Mouse (Mus musculus): ENCODE data around the gene Adgrg7. TPM values are rescaled to one million over a fixed set of nuclear protein-coding genes. Genes with fewer than 3 reads are reported as not detected.

The Adgrg7 gene
- not detected for total RNA-seq (2021)
- long read RNA-seq, result 0 reads

- DNase-seq (ENCODE audit: low spot score in 2 of 2), result no peak
Observed at GRCm38 (mm10) chr16:56795481-56796139, at the start of gene Adgrg7. Gene Adgrg7, minus strand, starts transcription at chr16:56795855.

GRCm38 (mm10) chr16:56842988-56843387 lies 47.3 kb upstream of the Adgrg7 start:
- no peak for DNase-seq (ENCODE audit: low spot score in 2 of 2)

GRCm38 (mm10) chr16:56833312-56833711 lies 37.7 kb upstream of the Adgrg7 start:
- no peak for DNase-seq (ENCODE audit: low spot score in 2 of 2)

GRCm38 (mm10) chr16:56831986-56832385 lies 36.3 kb upstream of the Adgrg7 start:
- DNase-seq (ENCODE audit: low spot score in 2 of 2), result no peak

- no peak for DNase-seq (ENCODE audit: low spot score in 2 of 2)
Observed at GRCm38 (mm10) chr16:56801370-56802109, 5.9 kb upstream of the Adgrg7 start.

GRCm38 (mm10) chr16:56800946-56801345 lies 5.3 kb upstream of the Adgrg7 start:
- no peak for DNase-seq (ENCODE audit: low spot score in 2 of 2)

- peak in 1 of 2 experiments; percentile 41 for DNase-seq (ENCODE audit: low spot score in 2 of 2)
Observed at GRCm38 (mm10) chr16:56800469-56800868, 4.8 kb upstream of the Adgrg7 start.

GRCm38 (mm10) chr16:56799541-56800029 lies 3.9 kb upstream of the Adgrg7 start:
- no peak for DNase-seq (ENCODE audit: low spot score in 2 of 2)

GRCm38 (mm10) chr16:56798873-56799272 lies 3.2 kb upstream of the Adgrg7 start:
- DNase-seq (ENCODE audit: low spot score in 2 of 2), result no peak

- DNase-seq (ENCODE audit: low spot score in 2 of 2), result no peak
Observed at GRCm38 (mm10) chr16:56794383-56795144, 1.1 kb downstream of the Adgrg7 start.

GRCm38 (mm10) chr16:56793778-56794177 lies 1.9 kb downstream of the Adgrg7 start:
- no peak for DNase-seq (ENCODE audit: low spot score in 2 of 2)

- DNase-seq (ENCODE audit: low spot score in 2 of 2), result no peak
Observed at GRCm38 (mm10) chr16:56785943-56786342, 9.7 kb downstream of the Adgrg7 start.

- peak; percentile 49 to 83 for DNase-seq (ENCODE audit: low spot score in 2 of 2)
Observed at GRCm38 (mm10) chr16:56771163-56772105, 24.2 kb downstream of the Adgrg7 start.

- DNase-seq (ENCODE audit: low spot score in 2 of 2), result no peak
Observed at GRCm38 (mm10) chr16:56729060-56729459, 66.6 kb downstream of the Adgrg7 start.

GRCm38 (mm10) chr16:56724927-56725326 lies 70.7 kb downstream of the Adgrg7 start:
- DNase-seq (ENCODE audit: low spot score in 2 of 2), result no peak

- DNase-seq (ENCODE audit: low spot score in 2 of 2), result no peak
Observed at GRCm38 (mm10) chr16:56722357-56722756, 73.3 kb downstream of the Adgrg7 start.

GRCm38 (mm10) chr16:56719031-56719430 lies 76.6 kb downstream of the Adgrg7 start:
- DNase-seq (ENCODE audit: low spot score in 2 of 2), result no peak

GRCm38 (mm10) chr16:56717224-56718200 lies 78.1 kb downstream of the Adgrg7 start, which contains the start of gene Tfg:
Gene Tfg, minus strand, starts transcription at chr16:56717450.
- DNase-seq (ENCODE audit: low spot score in 2 of 2), result peak; percentile 98 to 99

GRCm38 (mm10) chr16:56716557-56717179 lies 79.0 kb downstream of the Adgrg7 start:
- peak in 1 of 2 experiments; percentile 14 for DNase-seq (ENCODE audit: low spot score in 2 of 2)

Data from layer of hippocampus, adult 18-20 months (tissue).